Mouse (Mus musculus): ENCODE measurements at regions not wholly inside any gene's neighbourhood (a gene's known extent, or its start where the extent isn't known, plus 50 kb on each side); places are given as distances from the start of the nearest gene placed in this dataset.

DNA sequence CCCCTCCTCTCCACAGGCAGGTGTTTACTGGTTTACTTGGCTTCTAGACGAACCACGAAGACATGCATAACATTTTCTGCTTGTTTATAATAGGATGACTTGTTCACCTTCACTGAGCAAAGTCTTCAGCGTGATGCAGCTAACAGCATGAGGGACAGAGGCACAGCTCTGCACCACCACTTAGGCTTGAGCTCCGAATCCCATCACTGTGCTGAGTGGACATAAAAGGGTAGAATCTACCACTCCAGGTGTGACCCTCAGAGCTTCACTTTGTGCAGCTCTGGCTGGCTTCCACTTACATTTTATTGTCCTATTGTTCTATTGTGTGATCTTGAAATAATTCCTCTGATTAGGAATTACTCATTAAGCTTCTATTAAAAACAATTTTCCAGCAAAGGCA is 126.2 kb upstream of the Ufl1 start:
- no peak for TF ChIP-seq POLR2AphosphoS2 (IDR thresholded peaks at IDR 0.05; ENCODE audit: insufficient read length, low read depth)
- TF ChIP-seq USF1 (IDR thresholded peaks at IDR 0.05; ENCODE audit: low read depth) = no peak
- TF ChIP-seq MYOG (IDR thresholded peaks at IDR 0.05; ENCODE audit: control insufficient read depth in 1 of 3, insufficient read depth in 1 of 3, insufficient read length in 2 of 3, low read depth in 2 of 3) = no peak
- TF ChIP-seq POLR2A (IDR thresholded peaks at IDR 0.05; ENCODE audit: insufficient read length, low read depth) = no peak
- no peak for TF ChIP-seq MAX (IDR thresholded peaks at IDR 0.05; ENCODE audit: low read depth)

Data from myocyte (in vitro differentiated cells).